Mouse (Mus musculus): ENCODE results near the gene Uvrag.

The Uvrag gene

DNA sequence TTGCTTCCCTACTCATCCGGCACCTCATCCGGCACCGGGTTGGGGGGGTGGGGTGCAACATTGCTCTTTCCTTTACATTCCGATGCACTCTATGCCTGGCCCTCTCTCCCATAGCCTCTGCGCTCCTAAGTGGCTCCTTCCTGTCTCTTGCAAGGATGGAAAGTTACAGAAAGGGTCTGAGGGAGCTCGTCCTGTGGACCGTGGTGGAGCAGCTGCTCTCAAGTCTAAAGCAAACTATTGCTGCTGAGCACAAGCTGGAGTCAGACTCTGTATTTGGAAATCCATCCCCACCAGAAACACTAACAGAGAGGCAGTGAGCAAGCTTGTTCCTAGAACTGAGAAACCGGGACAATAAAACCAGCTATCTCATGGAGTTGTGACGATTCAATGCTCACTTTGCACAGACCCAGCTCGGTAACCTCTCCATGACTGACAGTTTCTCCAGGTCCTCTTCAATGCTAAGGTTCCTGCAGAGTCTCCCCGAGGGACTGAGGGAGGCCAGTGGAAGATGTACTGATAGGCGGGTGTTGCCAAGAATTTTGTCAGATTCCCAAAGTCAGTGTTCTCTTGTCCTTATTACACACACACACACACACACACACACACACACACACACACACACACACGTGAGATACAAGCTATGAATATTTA is 975 bp downstream of the Uvrag start:
- no peak for DNase-seq (ENCODE audit: low spot score)

DNA sequence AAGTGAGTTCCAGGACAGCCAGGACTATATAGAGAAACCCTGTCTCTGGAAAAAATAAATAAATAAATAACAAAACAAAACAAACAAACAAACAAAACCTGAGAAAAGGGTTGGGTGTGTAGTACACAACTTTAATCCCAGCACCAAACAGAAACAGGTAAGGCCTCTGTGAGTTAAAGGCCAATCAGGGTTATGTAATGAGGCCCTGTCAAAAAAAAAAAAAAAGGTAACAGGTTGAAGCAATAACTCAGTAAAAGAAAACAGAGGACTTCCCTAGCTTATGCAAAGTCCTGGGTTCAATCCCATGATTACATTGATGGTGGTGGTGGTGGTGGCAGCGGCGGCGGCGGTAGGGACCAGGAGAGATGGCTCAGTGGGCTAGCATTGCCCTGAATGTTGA is 3.4 kb downstream of the Uvrag start:
- DNase-seq (ENCODE audit: low spot score): no peak

DNA sequence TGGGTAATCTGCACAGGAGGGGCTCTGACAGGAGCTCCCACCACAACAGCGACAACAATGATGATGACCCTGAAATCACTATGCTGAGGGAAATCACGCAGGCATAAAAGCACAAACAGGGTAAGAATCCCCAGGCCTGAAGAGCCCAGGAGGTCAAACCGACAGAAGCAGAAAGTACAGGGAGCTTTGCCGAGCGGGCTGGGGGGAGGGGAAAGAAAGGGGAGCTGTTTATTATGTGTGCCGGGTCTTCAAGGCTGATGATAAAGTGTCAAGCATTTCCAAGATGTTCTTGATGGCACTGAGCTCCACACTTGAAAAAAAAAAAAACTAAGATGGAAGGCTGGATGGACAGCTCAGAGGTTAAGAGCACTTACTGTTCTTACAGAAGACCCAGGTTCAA is 4.2 kb downstream of the Uvrag start:
- DNase-seq (ENCODE audit: low spot score): no peak

DNA sequence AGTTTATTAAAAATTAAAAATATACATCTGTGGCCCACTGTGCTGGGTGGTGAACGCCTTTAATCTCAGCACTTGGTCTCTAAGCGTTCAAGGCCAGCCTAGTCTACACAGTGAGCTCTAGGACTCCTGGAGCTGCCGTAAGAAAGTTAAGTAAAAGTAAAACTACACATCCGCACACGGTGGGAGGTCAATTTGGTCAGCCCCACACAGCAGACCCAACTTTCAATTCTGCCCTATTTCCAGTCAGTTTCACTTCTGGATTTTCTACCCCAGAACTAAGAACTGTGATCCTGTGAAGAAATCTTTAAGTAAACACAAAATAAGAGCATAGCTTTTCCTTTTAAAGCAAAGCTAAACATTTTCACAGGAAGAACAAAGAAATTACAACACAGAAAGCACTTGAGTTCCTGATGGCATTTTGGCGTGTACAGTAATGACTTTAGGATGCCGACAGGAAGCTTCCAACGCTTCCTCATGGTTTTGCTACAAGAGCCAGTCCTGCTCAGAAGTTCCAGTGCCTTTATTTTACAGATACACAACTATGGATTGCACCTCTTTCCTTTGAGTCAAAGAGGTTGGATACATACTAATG is 7.0 kb downstream of the Uvrag start:
- no peak for DNase-seq (ENCODE audit: low spot score)

DNA sequence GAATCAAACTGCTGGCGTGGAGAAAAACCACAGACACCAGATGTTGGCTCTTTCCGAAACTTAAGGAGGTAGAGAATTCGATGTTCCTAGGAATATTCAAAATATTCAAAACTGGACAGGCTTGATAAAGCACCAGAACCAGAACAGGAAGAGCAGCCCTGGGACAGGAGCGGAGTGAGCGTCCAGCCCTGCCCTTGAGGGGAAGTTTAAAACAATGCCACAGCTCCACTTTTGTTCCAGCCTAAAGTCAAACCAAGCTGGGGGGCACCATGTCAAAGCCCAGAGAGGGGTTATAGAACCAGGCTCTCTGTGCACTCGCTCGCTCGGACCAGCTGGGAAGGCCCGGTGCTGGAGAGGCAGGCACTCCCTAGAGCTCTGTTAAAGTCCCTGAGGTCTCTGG is 8.3 kb downstream of the Uvrag start:
- DNase-seq (ENCODE audit: low spot score): no peak

DNA sequence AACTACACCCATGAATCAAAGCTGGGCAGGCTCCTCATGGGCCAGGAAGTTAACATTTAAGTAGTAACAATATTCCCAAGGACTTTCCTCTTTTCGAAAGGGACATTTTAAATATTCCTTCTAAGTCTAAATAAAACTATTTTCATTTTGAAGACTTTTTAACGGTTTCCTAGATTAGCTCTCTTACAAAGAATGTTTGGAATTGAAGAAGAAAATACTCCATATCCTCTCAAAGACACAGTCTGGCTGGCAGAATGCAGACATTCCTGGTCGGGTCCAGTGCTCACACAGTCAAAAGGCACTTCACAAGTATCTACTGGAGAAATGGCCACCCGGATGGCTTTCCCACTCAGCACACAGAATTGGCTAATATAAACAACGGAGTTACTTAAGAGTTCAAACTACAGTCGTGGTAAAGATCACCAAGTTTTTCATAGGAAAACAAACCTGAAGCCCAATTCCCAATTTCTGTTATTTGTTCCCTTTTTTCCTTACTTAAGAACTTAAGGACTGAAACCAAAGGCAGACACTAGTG is 9.1 kb downstream of the Uvrag start:
- no peak for DNase-seq (ENCODE audit: low spot score)

DNA sequence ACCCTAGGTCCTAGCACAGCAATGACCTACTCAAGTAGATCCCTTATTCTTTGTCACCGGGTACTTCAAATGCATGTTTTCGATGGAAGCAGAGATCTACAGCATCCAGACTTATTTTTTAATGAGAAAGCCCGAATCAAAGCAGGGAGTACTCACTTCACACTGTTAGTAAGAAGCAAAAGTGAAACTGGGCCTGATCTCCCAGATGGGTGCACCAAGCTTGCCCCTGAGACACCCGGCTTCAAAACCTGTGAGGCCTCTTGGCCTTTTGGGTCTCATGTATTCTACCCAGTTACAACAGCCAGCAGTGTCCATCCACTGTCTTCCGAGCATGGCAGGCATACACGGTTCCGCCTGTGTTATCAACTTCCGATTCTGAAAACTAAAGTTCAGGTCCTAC is 12.0 kb downstream of the Uvrag start:
- no peak for DNase-seq (ENCODE audit: low spot score)

DNA sequence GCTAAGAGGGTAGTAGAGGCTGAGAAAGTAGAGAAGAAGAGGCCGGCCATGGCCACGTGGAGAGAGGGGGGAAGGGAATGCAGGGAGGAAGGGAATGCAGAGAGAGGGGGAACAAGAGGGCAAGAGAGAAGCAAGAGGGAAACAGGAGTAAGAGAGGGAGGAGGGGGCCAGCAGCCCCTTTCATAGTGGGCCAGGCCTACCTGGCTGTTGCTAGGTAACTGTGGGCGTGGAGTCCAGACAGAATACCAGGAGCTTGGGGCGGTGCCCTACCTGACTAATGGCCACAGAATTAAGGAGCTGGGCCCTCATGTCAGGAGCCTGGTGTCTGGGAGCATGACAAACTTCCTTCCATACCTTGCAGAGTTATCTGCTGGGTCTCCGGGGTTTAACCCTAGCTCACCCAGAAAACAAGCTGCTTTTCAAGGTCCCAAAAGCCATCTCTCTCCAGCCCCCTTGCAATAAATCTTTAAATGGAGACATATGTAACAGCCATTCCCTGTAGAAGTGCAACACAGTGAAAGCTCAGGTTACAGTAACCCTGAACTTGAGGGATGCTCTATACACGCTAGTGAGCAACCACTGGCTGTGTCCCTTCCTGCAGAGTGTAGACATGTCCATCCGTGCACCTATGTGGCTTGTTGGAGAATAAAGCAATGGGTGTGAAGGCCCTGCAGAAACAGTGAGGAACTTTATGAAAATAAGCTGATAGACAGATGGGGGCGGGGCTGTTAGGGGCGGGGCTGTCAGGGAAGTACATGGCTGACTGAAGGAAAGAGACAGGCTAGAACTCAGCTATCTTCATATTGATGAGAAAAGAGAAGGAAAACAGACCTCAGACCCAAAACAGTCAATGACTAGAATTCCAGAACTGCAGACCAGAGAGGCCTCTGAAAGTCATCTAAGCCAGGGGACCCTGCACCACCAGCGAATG is 12.7 kb downstream of the Uvrag start:
- no peak for DNase-seq (ENCODE audit: low spot score)

DNA sequence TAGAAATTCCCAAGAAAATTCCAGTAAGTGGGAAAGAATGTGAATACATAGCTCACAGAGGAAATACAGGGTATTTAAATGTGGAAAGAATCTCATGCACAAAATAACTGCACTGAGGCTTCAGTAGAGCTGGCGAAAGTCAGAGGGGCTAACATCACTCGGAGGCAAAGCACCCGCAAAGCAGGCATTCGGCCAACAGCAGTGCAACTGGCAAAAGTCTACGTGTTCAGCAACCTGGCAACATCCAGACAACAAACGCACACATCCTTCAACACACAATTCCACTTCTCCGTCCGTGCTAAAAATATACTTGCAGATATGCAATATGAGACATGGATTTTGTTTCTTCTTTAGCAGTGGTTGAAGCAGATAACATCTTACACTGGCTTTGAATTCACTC is 14.9 kb downstream of the Uvrag start:
- no peak for DNase-seq (ENCODE audit: low spot score)

DNA sequence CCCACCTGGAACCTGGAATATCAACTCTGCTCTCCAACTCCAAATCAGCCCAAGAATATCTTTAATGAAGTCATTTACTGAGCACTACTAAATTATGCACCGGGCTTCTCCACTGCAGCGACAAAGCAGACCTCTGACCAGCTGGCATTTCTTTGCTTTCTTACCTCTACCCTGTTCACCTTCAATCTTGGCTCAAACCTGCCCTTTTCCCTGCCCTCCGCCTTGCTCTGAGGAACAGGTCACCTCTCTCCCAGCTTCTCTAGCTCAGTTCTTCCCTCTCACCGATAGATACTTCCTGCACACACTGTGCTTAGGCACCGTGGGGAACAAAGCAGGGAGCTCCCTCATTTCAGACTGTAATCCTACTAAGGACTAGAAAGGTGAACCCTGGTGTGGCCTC is 18.3 kb downstream of the Uvrag start:
- DNase-seq (ENCODE audit: low spot score): no peak

DNA sequence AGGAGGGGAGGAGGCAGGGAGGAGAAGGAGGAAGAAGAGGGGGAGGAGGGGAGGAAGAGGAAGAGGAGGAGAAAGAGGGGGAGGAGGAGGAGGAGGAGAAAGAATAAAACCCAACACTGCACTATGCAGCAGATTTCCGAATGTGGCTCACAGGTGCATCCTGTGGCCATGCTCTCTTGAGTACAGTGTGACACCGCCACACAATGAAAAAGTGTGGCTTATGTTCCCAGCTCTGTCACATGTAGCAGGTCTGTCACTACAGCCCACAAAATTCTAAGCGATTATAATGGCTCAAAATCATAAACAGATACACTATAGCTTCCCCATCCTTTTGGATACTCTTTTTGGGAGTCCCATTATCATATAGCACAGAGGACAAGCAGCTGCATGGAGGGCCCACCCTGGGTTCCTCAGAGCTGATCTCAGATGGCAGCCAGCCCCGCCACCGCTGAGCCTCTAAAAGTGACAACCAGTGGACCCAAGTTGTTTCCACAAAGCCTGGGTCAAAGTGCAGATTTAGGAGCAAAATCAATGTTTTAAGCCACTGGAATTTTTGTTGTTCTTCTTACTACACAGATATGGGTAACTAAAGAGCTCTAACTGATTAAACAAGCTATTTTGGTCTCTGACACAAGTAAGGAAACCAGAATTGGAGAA is 19.9 kb downstream of the Uvrag start:
- DNase-seq (ENCODE audit: low spot score): peak; percentile 25

DNA sequence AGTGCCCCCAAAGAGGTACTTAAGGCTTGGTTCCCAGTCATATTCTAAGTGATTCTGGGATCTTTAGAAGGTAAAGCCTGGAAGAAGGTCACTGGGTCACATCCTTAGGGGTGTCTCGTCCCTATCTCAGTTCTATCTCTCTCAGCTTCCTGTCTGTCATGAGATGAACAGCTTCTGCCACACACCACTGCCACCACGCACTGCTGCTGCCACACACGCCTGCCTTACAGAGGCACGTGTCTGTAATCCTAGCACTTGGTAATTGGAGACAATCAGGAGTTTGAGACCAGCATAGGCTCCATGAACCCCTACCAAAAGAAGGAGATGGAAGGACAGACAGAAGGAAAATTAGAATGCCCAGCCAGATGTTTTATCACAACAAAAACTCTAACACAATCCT is 20.9 kb downstream of the Uvrag start:
- DNase-seq (ENCODE audit: low spot score): no peak

DNA sequence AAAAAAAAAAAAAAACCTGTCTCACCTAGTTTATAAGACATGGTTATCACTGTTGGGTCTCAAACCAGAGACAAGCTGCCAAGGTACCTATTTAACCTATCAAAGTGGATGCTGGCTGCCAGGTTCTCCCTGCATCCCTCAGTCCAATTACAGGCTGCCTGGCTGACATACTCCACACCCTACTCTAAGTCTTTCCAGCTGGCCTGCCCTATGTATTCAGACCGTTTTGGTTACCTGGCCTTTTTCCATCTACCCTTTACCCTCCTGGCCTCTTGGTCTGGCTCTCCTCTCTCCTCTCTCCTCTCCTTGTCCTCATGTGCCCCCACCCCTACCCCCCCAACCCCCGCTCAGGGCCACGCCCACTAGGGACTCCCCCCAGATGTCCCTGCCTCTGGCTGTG is 24.2 kb downstream of the Uvrag start:
- no peak for DNase-seq (ENCODE audit: low spot score)

DNA sequence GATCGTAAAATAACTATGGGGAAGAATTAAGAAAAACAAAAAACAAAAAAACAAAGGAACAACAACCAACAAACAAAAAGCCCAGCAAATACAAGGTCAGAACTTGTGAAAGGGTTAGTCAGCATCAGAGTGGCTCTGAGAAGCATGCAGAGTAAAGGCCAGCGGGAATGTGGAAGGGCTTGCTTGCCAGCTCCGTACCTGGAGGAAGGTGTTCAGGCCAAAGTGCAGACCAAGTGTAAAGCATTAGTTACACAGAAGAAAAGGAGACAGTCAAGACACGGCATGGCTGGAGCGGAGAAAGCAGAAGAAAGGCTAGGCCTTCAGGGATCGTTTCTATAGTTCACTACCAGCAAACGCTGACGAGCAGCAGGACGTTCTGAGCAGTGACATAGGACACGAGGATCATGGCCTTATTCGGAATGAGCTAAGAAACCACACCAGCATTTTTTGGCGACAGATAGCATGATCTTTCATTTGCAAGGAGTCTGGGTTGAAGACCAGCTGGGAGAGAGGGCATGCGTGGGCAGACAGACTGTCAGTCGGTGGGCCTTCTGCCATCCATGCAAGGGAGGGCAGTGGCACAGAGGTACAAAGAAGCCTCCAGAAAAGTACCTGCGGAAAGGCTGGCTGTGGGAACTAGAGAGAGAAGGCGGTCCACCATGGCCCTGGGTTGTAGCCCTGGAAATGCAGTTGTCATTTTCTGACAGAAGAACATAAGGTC is 26.8 kb downstream of the Uvrag start:
- DNase-seq (ENCODE audit: low spot score): no peak

DNA sequence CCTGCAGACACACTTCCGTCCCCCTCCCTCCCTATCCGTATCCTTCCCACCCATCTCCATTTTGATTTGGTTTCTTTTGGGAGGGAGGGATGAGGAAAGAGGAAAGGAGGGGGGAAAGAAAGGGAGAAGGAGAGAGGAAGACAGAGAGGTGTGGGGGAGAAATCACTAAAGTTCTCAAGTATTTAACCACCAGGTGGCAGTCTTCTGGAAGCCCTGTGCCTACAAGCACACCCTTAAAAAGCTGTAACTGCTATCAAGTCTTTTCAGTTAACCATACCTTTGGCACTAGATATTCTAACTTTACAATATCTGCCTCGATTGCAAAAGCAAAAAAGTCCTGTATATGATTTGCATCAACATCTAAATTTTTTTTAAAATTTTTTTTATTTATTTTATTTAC is 33.4 kb downstream of the Uvrag start:
- DNase-seq (ENCODE audit: low spot score): no peak

DNA sequence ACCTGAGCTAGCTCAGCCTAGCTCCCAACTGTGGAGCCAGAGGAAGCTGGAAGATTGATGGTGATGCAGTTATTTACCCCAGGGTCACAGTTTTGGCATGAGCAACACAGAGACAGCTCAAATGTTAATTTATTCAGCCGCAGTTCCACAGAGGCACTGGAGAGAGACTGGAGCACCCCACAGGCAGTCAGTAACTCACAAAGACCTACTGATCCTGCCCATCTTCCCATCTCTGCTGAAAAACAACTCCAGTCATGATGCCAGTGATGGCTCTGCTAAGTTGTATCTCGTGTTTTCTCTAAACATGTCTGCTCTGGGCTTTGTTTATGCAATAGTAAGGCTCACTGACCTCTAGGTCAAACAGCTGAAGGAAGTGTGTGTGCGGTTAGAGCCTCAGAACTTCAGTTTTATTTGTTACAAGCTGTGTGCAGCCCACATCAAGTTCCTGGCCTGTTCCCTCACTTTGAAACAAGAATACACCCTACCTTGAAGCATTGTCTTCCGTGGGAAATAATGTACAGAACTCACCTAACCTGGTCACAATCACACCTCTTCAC is 34.1 kb downstream of the Uvrag start:
- no peak for DNase-seq (ENCODE audit: low spot score)

DNA sequence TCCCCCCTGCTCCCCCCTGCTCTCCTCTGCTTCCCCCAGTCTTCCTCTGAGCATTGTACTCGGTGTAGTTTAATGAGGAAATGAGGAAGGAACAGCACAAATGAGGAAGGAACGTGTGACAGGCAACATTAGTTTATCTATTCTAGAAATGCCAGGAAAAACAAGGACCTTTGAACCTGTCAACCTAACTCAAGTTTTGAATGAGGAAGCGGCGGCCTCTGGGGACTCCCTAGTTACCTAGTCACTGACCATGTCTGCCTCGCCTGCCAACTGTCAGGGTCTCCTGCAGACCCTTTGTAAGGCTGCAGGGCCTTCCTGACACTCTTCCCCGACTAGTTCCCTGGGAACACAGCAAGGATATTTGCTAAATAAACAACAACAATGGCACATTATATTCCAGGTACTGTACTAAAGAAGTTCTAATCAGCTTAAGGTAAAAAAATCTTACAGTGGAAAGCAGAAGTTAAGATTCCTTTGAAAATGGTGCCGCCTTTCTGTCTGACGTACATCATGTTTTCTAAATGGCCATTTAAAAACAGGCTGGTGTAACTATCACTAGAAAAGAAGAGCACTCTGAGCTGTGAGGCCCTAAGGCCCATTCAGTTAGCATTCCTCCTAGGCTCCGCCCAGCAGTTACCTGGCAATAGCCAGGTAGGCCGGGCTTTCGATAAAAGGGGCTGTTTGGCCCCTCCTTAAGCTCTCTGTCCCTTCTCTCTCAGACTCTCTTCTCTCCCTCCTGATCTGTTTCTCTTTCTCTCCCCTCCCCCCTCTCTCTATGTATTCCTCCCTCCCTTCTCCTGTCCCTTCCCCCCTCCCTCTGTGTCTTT is 39.0 kb downstream of the Uvrag start:
- DNase-seq (ENCODE audit: low spot score): peak; percentile 54

DNA sequence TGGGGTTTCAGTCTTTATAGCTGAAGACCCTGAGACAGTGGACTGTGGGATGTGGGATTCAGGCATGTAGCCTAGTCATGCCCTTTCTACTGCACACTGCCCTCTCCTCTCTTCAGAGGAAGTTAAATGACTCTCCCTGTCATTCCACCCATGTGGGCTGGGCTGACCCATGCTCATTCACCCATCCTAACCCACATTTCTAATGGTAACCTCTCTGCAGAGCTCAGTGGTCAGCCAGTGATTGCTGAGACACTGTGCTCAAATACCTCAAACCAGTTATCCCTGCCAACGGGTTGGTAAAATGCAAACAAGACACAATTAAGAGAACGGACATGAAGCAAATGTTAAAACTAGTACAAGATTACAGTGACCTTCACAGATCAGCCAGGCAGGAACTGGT is 39.9 kb downstream of the Uvrag start:
- DNase-seq (ENCODE audit: low spot score): no peak

DNA sequence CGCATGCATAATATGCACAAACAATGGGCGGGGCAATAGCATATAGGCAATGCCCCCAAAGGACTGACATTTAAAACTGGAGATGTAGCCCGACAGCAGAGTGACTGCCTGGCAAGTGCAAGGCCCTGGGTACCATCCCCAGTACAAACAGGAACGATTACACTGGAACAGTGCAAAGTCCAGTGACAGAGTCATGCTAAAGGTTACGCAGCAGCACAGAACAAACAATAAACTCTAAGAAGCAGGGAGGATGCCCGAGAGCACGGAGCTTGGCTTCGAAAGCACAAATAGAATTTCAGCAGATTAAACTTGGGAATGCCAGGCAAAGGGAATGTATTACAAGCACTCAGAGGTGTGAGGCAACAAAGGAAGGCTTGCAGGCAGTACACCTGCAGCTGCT is 40.4 kb downstream of the Uvrag start:
- DNase-seq (ENCODE audit: low spot score): no peak

DNA sequence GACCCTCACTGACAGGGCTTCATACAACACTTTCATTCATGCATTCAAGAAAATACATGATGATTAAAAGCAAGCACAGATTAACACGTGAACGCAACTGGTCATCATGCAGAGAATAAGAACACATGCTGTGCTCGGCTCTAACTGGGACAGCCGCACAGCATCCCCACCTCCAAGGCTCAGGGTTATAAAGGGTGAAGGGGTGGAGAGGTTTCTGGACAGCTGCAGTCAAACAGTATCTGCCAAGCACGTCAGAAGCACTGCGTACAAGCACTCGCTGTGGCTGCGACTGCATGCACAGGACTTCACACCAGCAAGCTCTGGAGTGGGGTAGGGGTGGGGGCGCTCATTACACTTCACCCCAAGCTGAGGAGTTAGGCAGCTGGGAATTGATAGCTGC is 40.9 kb downstream of the Uvrag start:
- no peak for DNase-seq (ENCODE audit: low spot score)

DNA sequence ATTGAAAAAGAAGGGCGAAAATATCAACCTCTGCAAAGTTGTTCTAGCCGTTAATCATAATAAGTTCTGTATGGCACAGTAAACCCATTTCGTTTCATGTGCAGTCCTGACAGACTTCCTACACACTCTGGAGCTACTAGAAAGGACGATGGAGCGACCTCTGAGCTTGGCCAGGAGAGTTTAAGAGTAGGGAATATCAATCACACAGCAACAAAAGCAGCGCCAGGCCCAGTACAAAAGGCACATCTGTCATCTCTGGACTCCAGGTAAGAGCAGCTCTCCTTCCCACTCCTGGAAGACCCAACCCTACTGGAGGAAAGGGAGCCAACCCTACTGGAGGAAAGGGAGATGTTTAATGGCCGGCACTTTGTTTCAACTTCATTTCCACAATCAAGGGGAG is 43.2 kb downstream of the Uvrag start:
- DNase-seq (ENCODE audit: low spot score): no peak

Measured in spleen, adult 12 weeks (tissue).